29 mouse cellular contexts compared by ENCODE assay signal in genomic region chr2:129369615-129370014, GRCm38 (mm10). TPM values are rescaled to one million over a fixed set of nuclear protein-coding genes. Genes with fewer than 3 reads are reported as not detected.
DNase-seq lines count a peak whose midpoint lies in the region; ATAC-seq and TF ChIP-seq lines count a peak whose summit lies in the region.
"Had no signal": no experiment of that assay in that cellular context is flagged by ENCODE, and none has a peak within 500 bp of the region (broad histone marks: within the 10 kb centered on the region; RNA-seq: fewer than 3 reads in every experiment).

No protein-coding gene starts in this region.

- no peaks in the 10 kb centered on the region for H3K79me2 ChIP-seq in heart, adult 2 months (replicated peaks; ENCODE audit: control insufficient read depth, insufficient read depth, low read length)

- intact Hi-C loops in heart, adult 2 months (cut with DNase I): no loop called here

- no peak for TF ChIP-seq POLR2A in heart, adult 2 months (IDR thresholded peaks at IDR 0.05; ENCODE audit: insufficient read depth, low read depth, low read length)

- no peak for TF ChIP-seq EP300 in heart, adult 2 months (IDR thresholded peaks at IDR 0.05; ENCODE audit: insufficient read depth, low read depth, low read length)

- no peak overlapping the region for H3K9ac ChIP-seq in heart, adult 2 months (ENCODE audit: low read depth, low read length)
- H3K9ac ChIP-seq in liver, embryonic 16.5 days (ENCODE audit: low read depth, low read length): no peak overlapping the region
- no peak overlapping the region for H3K9ac ChIP-seq in forebrain, embryonic 15.5 days (replicated peaks)
- H3K9ac ChIP-seq: embryonic facial prominence, embryonic 12.5 days; heart, embryonic 15.5 days; hindbrain, embryonic 14.5 days; lung, embryonic 15.5 days; stomach, embryonic 15.5 days had no signal

- H3K4me2 ChIP-seq in liver, embryonic 16.5 days (ENCODE audit: low read depth, low read length): no peak overlapping the region
- no peak overlapping the region for H3K4me2 ChIP-seq in forebrain, embryonic 15.5 days (replicated peaks)
- H3K4me2 ChIP-seq: embryonic facial prominence, embryonic 12.5 days; heart, embryonic 15.5 days; hindbrain, embryonic 14.5 days; lung, embryonic 15.5 days; stomach, embryonic 15.5 days had no signal

- 63% methylated on average over 3 of the region's 3 CpGs for WGBS in heart, embryonic 10.5 days
- WGBS in heart, adult 2 months: 49% methylated on average over 3 of the region's 3 CpGs
- 36% methylated on average over 3 of the region's 3 CpGs for WGBS in liver, embryonic 16.5 days (ENCODE audit: insufficient replicate concordance)
- WGBS in forebrain, embryonic 15.5 days: 83% methylated on average over 3 of the region's 3 CpGs

- H3K27me3 ChIP-seq in heart, embryonic 10.5 days (ENCODE audit: insufficient read depth, poor library complexity, severe bottlenecking): no peaks in the 10 kb centered on the region
- no peaks in the 10 kb centered on the region for H3K27me3 ChIP-seq in heart, adult 2 months (ENCODE audit: control insufficient read depth, insufficient read depth, low read length)
- no peaks in the 10 kb centered on the region for H3K27me3 ChIP-seq in megakaryocyte, embryonic 14.5 days (replicated peaks)
- no peaks in the 10 kb centered on the region for H3K27me3 ChIP-seq in liver, embryonic 16.5 days (ENCODE audit: control insufficient read depth, insufficient read depth, low read depth, low read length)
- no peaks in the 10 kb centered on the region for H3K27me3 ChIP-seq in forebrain, embryonic 15.5 days
- H3K27me3 ChIP-seq: embryonic facial prominence, embryonic 12.5 days; heart, embryonic 15.5 days; lung, embryonic 15.5 days; stomach, embryonic 15.5 days had no signal

- no peak for ATAC-seq in megakaryocyte, adult 5-6 weeks (ENCODE audit: poor library complexity, severe bottlenecking)
- ATAC-seq in liver, embryonic 16.5 days (ENCODE audit: low read depth): peak; percentile 47; the same call in 1 of the 2 replicates
- ATAC-seq in forebrain, embryonic 15.5 days (replicated peaks): no peak
- ATAC-seq: forebrain, embryonic 14.5 days; intestine, postnatal 0 days had no signal

- TF ChIP-seq CTCF in heart, adult 2 months (IDR thresholded peaks at IDR 0.05): no peak

- H3K4me1 ChIP-seq in heart, embryonic 10.5 days: no peaks in the 10 kb centered on the region
- H3K4me1 ChIP-seq in heart, adult 2 months (ENCODE audit: control insufficient read depth, insufficient read depth, low read length): no peaks in the 10 kb centered on the region
- peaks cover 100% of the 10 kb centered on the region for H3K4me1 ChIP-seq in megakaryocyte, embryonic 14.5 days
- peaks cover 5% of the 10 kb centered on the region; the same call in 1 of the 2 replicates for H3K4me1 ChIP-seq in liver, embryonic 16.5 days (ENCODE audit: control insufficient read depth, low read depth, low read length)
- no peaks in the 10 kb centered on the region for H3K4me1 ChIP-seq in forebrain, embryonic 15.5 days
- H3K4me1 ChIP-seq: embryonic facial prominence, embryonic 12.5 days; heart, embryonic 15.5 days; lung, embryonic 15.5 days; stomach, embryonic 15.5 days had no signal

- no peaks in the 10 kb centered on the region for H3K36me3 ChIP-seq in heart, embryonic 10.5 days
- H3K36me3 ChIP-seq in heart, adult 2 months (ENCODE audit: control insufficient read depth, insufficient read depth, low read length): no peaks in the 10 kb centered on the region
- peaks cover 60% of the 10 kb centered on the region for H3K36me3 ChIP-seq in megakaryocyte, embryonic 14.5 days (replicated peaks; ENCODE audit: low read length)
- no peaks in the 10 kb centered on the region for H3K36me3 ChIP-seq in liver, embryonic 16.5 days (ENCODE audit: control insufficient read depth, insufficient read depth)
- no peaks in the 10 kb centered on the region for H3K36me3 ChIP-seq in forebrain, embryonic 15.5 days
- H3K36me3 ChIP-seq: embryonic facial prominence, embryonic 12.5 days; heart, embryonic 15.5 days; lung, embryonic 15.5 days; stomach, embryonic 15.5 days had no signal

- H3K4me3 ChIP-seq in heart, embryonic 10.5 days: no peak overlapping the region
- H3K4me3 ChIP-seq in heart, adult 2 months: no peak overlapping the region
- peak overlapping the region; percentile 84 for H3K4me3 ChIP-seq in megakaryocyte, embryonic 14.5 days (replicated peaks)
- no peak overlapping the region for H3K4me3 ChIP-seq in liver, embryonic 16.5 days (ENCODE audit: low read depth, low read length)
- no peak overlapping the region for H3K4me3 ChIP-seq in forebrain, embryonic 15.5 days
- H3K4me3 ChIP-seq: embryonic facial prominence, embryonic 12.5 days; heart, embryonic 15.5 days; lung, embryonic 15.5 days; stomach, embryonic 15.5 days had no signal

- no peaks in the 10 kb centered on the region for H3K9me3 ChIP-seq in heart, embryonic 10.5 days
- no peaks in the 10 kb centered on the region for H3K9me3 ChIP-seq in megakaryocyte, embryonic 14.5 days
- no peaks in the 10 kb centered on the region for H3K9me3 ChIP-seq in liver, embryonic 16.5 days (replicated peaks; ENCODE audit: control insufficient read depth, low read length)
- H3K9me3 ChIP-seq in forebrain, embryonic 15.5 days: no peaks in the 10 kb centered on the region
- H3K9me3 ChIP-seq: embryonic facial prominence, embryonic 12.5 days; heart, embryonic 15.5 days; lung, embryonic 15.5 days; stomach, embryonic 15.5 days had no signal

- no peak overlapping the region for H3K27ac ChIP-seq in heart, embryonic 10.5 days
- no peak overlapping the region for H3K27ac ChIP-seq in heart, adult 2 months
- no peak overlapping the region for H3K27ac ChIP-seq in liver, embryonic 16.5 days (ENCODE audit: low read length)
- H3K27ac ChIP-seq in forebrain, embryonic 15.5 days (replicated peaks): no peak overlapping the region
- H3K27ac ChIP-seq: embryonic facial prominence, embryonic 12.5 days; heart, embryonic 15.5 days; hindbrain, embryonic 14.5 days; lung, embryonic 15.5 days; stomach, embryonic 15.5 days had no signal

- peak; percentile 51 for DNase-seq in heart, embryonic 10.5 days (ENCODE audit: low spot score)
- no peak for DNase-seq in heart, adult 2 months
- DNase-seq in retina, postnatal 1 day: no peak
- no peak for DNase-seq in adrenal gland, postnatal 10 days
- DNase-seq: adrenal gland, postnatal 36 days; cerebellum, adult 8-10 months; cerebellum, postnatal 36 days; gastrocnemius, postnatal 25 days; heart, adult 11 months; kidney, adult 9 months; kidney, postnatal 14 days; layer of hippocampus, adult 9-11 months; midbrain, embryonic 14.5 days; right cerebral cortex, postnatal 14 days; thymus, postnatal 14 days had no signal

RNA-seq across cellular contexts. Expression of gene Il1b, which starts 1.3 kb away (rescaled TPM):
- not detected in 2 replicates for polyA plus RNA-seq in heart, embryonic 10.5 days (2016; fragmentation: Nextera tagmentation; extraction: Ambion mirVana)
- total RNA-seq in heart, adult 2 months (2021): under 1 TPM; 0.27 to 0.94 TPM
- polyA plus RNA-seq in heart, adult 2 months (2012; rRNA removed): 0.86 and 1.3 TPM in 2 replicates
- 2.2 and 4.8 TPM in 2 replicates for polyA plus RNA-seq in megakaryocyte, embryonic 14.5 days (2012; ENCODE audit: insufficient read depth, low replicate concordance)
- 25.9 and 27.7 TPM in 2 replicates for total RNA-seq in megakaryocyte, adult 5-6 weeks (2015)
- 15.8 and 16.8 TPM in 2 replicates for total RNA-seq in megakaryocyte, adult 5-6 weeks (2017)
- polyA plus RNA-seq in liver, embryonic 16.5 days (2015; fragmentation: Nextera tagmentation; extraction: Ambion mirVana): 0.11 and 0.42 TPM in 2 replicates
- under 1 TPM; 0.55 to 0.63 TPM for total RNA-seq in adrenal gland, postnatal 10 days (2021)
- polyA plus RNA-seq in forebrain, embryonic 15.5 days (2015; fragmentation: Nextera tagmentation; extraction: Ambion mirVana): not detected in 2 replicates
- total RNA-seq: gastrocnemius, adult 18-20 months; gastrocnemius, postnatal 25 days had no signal
- polyA plus RNA-seq: embryonic facial prominence, embryonic 12.5 days; forebrain, embryonic 14.5 days; hindbrain, embryonic 14.5 days; lung, embryonic 15.5 days; midbrain, embryonic 14.5 days had no signal

RNA-seq across cellular contexts. Expression of gene Il1a, which starts 59.8 kb away (rescaled TPM):
- 0.24 TPM in 1 of 2 replicates, not detected in the other for polyA plus RNA-seq in heart, embryonic 10.5 days (2016; fragmentation: Nextera tagmentation; extraction: Ambion mirVana)
- not detected for total RNA-seq in heart, adult 2 months (2021)
- not detected in 2 replicates for polyA plus RNA-seq in heart, adult 2 months (2012; rRNA removed)
- polyA plus RNA-seq in megakaryocyte, embryonic 14.5 days (2012; ENCODE audit: insufficient read depth, low replicate concordance): 1.3 TPM in 1 of 2 replicates, not detected in the other
- total RNA-seq in megakaryocyte, adult 5-6 weeks (2015): not detected in 2 replicates
- total RNA-seq in megakaryocyte, adult 5-6 weeks (2017): 0.15 TPM in 1 of 2 replicates, not detected in the other
- polyA plus RNA-seq in liver, embryonic 16.5 days (2015; fragmentation: Nextera tagmentation; extraction: Ambion mirVana): 3.7 and 4.2 TPM in 2 replicates
- total RNA-seq in adrenal gland, postnatal 10 days (2021): 1 to 10 TPM in 1 of 2 experiments, under 1 TPM in 1; 0.73 to 1.2 TPM
- 0.26 and 0.29 TPM in 2 replicates for polyA plus RNA-seq in forebrain, embryonic 15.5 days (2015; fragmentation: Nextera tagmentation; extraction: Ambion mirVana)
- total RNA-seq: gastrocnemius, adult 18-20 months; gastrocnemius, postnatal 25 days; hematopoietic stem cell, adult 5-6 weeks had no signal
- polyA plus RNA-seq: limb, embryonic 11.5 days had no signal
